In genomic region chr11:117168278-117169087, GRCm38 (mm10) we compare ENCODE assay signal across 12 mouse cellular contexts. TPM values are rescaled to one million over a fixed set of nuclear protein-coding genes. Genes with fewer than 3 reads are reported as not detected.
DNase-seq lines count a peak whose midpoint lies in the region; ATAC-seq lines count a peak whose summit lies in the region.
"Had no signal": no experiment of that assay in that cellular context is flagged by ENCODE, and none has a peak within 500 bp of the region (broad histone marks: within the 10 kb centered on the region; RNA-seq: fewer than 3 reads in every experiment).

No protein-coding gene starts in this region.

- no peak for ATAC-seq in forebrain, embryonic 13.5 days
- ATAC-seq in forebrain, embryonic 11.5 days (replicated peaks; ENCODE audit: low FRiP score): no peak
- ATAC-seq in megakaryocyte, adult 5-6 weeks (ENCODE audit: poor library complexity, severe bottlenecking): no peak

- no peak overlapping the region for H3K4me2 ChIP-seq in forebrain, embryonic 13.5 days
- no peak overlapping the region for H3K4me2 ChIP-seq in forebrain, embryonic 11.5 days (ENCODE audit: low read depth, low read length, severe bottlenecking)
- H3K4me2 ChIP-seq: heart, embryonic 12.5 days; neural tube, embryonic 12.5 days had no signal

- H3K27me3 ChIP-seq in forebrain, embryonic 13.5 days: no peaks in the 10 kb centered on the region
- no peaks in the 10 kb centered on the region for H3K27me3 ChIP-seq in forebrain, embryonic 11.5 days (ENCODE audit: control insufficient read depth, insufficient read depth, low read length)
- H3K27me3 ChIP-seq: neural tube, embryonic 12.5 days had no signal

- no peak overlapping the region; the same call in 1 of the 2 replicates for H3K9ac ChIP-seq in forebrain, embryonic 13.5 days
- H3K9ac ChIP-seq in forebrain, embryonic 11.5 days (ENCODE audit: low read length): no peak overlapping the region
- H3K9ac ChIP-seq: heart, embryonic 12.5 days; neural tube, embryonic 12.5 days had no signal

- peaks cover 20% of the 10 kb centered on the region for H3K4me1 ChIP-seq in forebrain, embryonic 13.5 days
- H3K4me1 ChIP-seq in forebrain, embryonic 11.5 days (replicated peaks; ENCODE audit: control insufficient read depth, insufficient read depth, low read length): no peaks in the 10 kb centered on the region
- H3K4me1 ChIP-seq: neural tube, embryonic 12.5 days had no signal

- H3K36me3 ChIP-seq in forebrain, embryonic 13.5 days (ENCODE audit: poor library complexity, severe bottlenecking): no peaks in the 10 kb centered on the region
- H3K36me3 ChIP-seq in forebrain, embryonic 11.5 days (ENCODE audit: control insufficient read depth, insufficient read depth, low read length): no peaks in the 10 kb centered on the region
- H3K36me3 ChIP-seq: heart, embryonic 12.5 days; neural tube, embryonic 12.5 days had no signal

- H3K9me3 ChIP-seq in forebrain, embryonic 13.5 days (replicated peaks): no peaks in the 10 kb centered on the region
- H3K9me3 ChIP-seq in forebrain, embryonic 11.5 days (ENCODE audit: control insufficient read depth, low read length): no peaks in the 10 kb centered on the region
- H3K9me3 ChIP-seq: neural tube, embryonic 12.5 days had no signal

- WGBS in forebrain, embryonic 13.5 days: 85% methylated on average over 20 of the region's 20 CpGs
- 90% methylated on average over 20 of the region's 20 CpGs for WGBS in forebrain, embryonic 11.5 days

- H3K27ac ChIP-seq in forebrain, embryonic 13.5 days: peak overlapping the region; percentile 80; the same call in 1 of the 2 replicates
- no peak overlapping the region for H3K27ac ChIP-seq in forebrain, embryonic 11.5 days (ENCODE audit: low read depth, low read length)
- H3K27ac ChIP-seq: neural tube, embryonic 12.5 days had no signal

- no peak for DNase-seq in forebrain, embryonic 11.5 days (ENCODE audit: low spot score)
- peak; percentile 77 for DNase-seq in layer of hippocampus, adult 9-11 months
- no peak for DNase-seq in layer of hippocampus, postnatal 36 days
- peak; percentile 62 for DNase-seq in urinary bladder, postnatal 14 days (ENCODE audit: low spot score)
- DNase-seq in urinary bladder, adult 2 months (ENCODE audit: low spot score): no peak
- no peak for DNase-seq in frontal cortex, adult 2 months (ENCODE audit: extremely low spot score in 1 of 2, low spot score in 1 of 2)
- DNase-seq: kidney, adult 18-20 months; lung, postnatal 4 days had no signal

- no peak overlapping the region for H3K4me3 ChIP-seq in forebrain, embryonic 13.5 days
- H3K4me3 ChIP-seq in forebrain, embryonic 11.5 days (ENCODE audit: low read depth, low read length): no peak overlapping the region
- H3K4me3 ChIP-seq: heart, embryonic 12.5 days; neural tube, embryonic 12.5 days had no signal

RNA-seq across cellular contexts. Expression of gene Sept9, which starts 31.0 kb away (rescaled TPM):
- 142 and 148 TPM in 2 replicates for polyA plus RNA-seq in forebrain, embryonic 13.5 days (2015; fragmentation: Nextera tagmentation; extraction: Ambion mirVana)
- polyA plus RNA-seq in forebrain, embryonic 11.5 days (2014; fragmentation: Nextera tagmentation; extraction: Ambion mirVana): 172 and 182 TPM in 2 replicates
- 100 to 1,000 TPM; 106 to 110 TPM for total RNA-seq in layer of hippocampus, postnatal 36 days (2021)
- 38.4 and 62.8 TPM in 2 replicates for polyA plus RNA-seq in urinary bladder, adult 2 months (2012; rRNA removed)
- 31.8 and 33.4 TPM in 2 replicates for polyA plus RNA-seq in frontal cortex, adult 2 months (2012; rRNA removed)
- total RNA-seq in megakaryocyte, adult 5-6 weeks (2015): 162 and 178 TPM in 2 replicates
- 335 and 338 TPM in 2 replicates for total RNA-seq in megakaryocyte, adult 5-6 weeks (2017)

RNA-seq across cellular contexts. Expression of gene Sec14l1, which starts 53.5 kb away (rescaled TPM):
- 60.3 and 62.1 TPM in 2 replicates for polyA plus RNA-seq in forebrain, embryonic 13.5 days (2015; fragmentation: Nextera tagmentation; extraction: Ambion mirVana)
- 36.8 and 40.6 TPM in 2 replicates for polyA plus RNA-seq in forebrain, embryonic 11.5 days (2014; fragmentation: Nextera tagmentation; extraction: Ambion mirVana)
- total RNA-seq in layer of hippocampus, postnatal 36 days (2021): 100 to 1,000 TPM; 227 to 241 TPM
- 65.1 and 67.2 TPM in 2 replicates for polyA plus RNA-seq in urinary bladder, adult 2 months (2012; rRNA removed)
- polyA plus RNA-seq in frontal cortex, adult 2 months (2012; rRNA removed): 214 and 229 TPM in 2 replicates
- total RNA-seq in megakaryocyte, adult 5-6 weeks (2015): 24.3 and 29.1 TPM in 2 replicates
- total RNA-seq in megakaryocyte, adult 5-6 weeks (2017): 32.3 and 41.7 TPM in 2 replicates

Comparison
In these comparisons a context has a peak if more than half of its experiments do, and no peak if none do; other contexts are left out.
1. DNase-seq: peak in layer of hippocampus, adult 9-11 months (single experiment) and urinary bladder, postnatal 14 days (single experiment); none in forebrain, embryonic 11.5 days (single experiment), layer of hippocampus, postnatal 36 days (0 of 2), urinary bladder, adult 2 months (single experiment) and frontal cortex, adult 2 months (0 of 2).